Mouse (Mus musculus) myocyte (in vitro differentiated cells): ENCODE measurements around the gene Snx1.

Source experiments
- MAX ChIP-seq: IDR thresholded peaks from one replicate; pipeline ENCODE4 v1.6.1; 2011; ENCODE audit warnings: low read depth, mild to moderate bottlenecking, control low read depth
- POLR2A ChIP-seq: IDR thresholded peaks from one replicate; pipeline ENCODE4 v1.6.1; 2011; ENCODE audit warnings: low read depth, mild to moderate bottlenecking, control low read depth, moderate library complexity; ENCODE audit not compliant: insufficient read length
- POLR2AphosphoS2 ChIP-seq: IDR thresholded peaks from one replicate; pipeline ENCODE4 v1.6.1; 2011; ENCODE audit warnings: low read depth, control low read depth; ENCODE audit not compliant: insufficient read length
- TCF12 ChIP-seq: IDR thresholded peaks from one replicate; pipeline ENCODE4 v1.6.1; 2011; ENCODE audit warnings: mild to moderate bottlenecking, control low read depth; ENCODE audit not compliant: poor library complexity, insufficient read depth, severe bottlenecking

DNA sequence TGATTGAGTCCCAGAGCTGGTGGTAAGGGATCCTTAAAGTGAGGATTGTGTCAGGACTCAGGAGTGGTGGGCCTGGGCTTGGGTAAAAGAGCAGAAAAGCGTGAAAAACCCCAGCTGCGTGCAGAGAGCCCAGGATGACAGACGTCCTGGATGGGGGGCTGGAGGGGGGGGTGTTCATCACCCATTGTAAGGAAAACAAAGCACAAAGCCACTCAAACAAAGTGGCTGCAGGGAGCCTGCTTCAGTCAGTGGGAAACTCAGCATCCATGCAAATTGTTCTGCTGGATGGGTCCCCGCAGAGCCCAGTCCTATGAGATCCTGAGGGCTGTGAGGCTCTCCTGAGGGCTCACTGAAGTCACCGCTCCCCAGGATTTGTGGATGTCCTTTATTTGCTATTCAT, 44.1 kb upstream of the Snx1 start:
- no peak for TF ChIP-seq POLR2A
- TF ChIP-seq MAX = no peak
- no peak for TF ChIP-seq POLR2AphosphoS2
- TF ChIP-seq TCF12 = no peak
